Mouse (Mus musculus): ENCODE measurements around the gene Ppa2.

DNA sequence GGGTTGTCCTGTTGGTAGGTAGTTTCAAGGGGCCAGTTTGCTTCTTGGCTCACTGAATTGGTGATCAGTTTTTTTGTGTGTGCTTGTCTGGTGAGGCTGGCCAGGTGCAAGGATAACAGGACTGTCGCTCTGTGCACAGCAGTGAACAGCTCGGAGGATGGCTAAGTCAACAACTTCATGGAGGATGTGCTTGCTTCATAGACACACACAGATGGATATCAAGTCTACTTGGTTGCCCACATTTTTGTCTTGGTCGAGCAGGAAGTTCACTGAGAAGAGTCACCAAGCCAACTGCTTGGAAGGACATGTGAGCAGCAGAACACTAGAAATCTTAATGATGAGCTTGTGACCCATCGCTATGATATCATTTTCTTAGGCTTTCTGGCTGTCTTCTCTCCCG is 24.8 kb downstream of the Ppa2 start:
- TF ChIP-seq POLR2A (IDR thresholded peaks at IDR 0.05; ENCODE audit: low read depth, low read length) (no peak), CTCF (conservative IDR thresholded peaks at IDR 0.05; ENCODE audit: insufficient read depth, insufficient read length, low read depth, low read length) (no peak)
